Mouse (Mus musculus) gastrocnemius, adult 2 months (tissue): ENCODE data around the gene Chchd3. TPM values are rescaled to one million over a fixed set of nuclear protein-coding genes. Genes with fewer than 3 reads are reported as not detected.
A peak's percentile ranks its signal among the peaks of the same experiment; 100 is the strongest.

ENCODE experiments used
- DNase-seq: peaks from one replicate; pipeline ENCODE4 v3.0.0; 2022
- H3K27ac ChIP-seq: fragments of 200-600 bp; 2 replicates; pipeline ENCODE4 v1.8.1; 2022; ENCODE audit warnings: mild to moderate bottlenecking
- H3K4me3 ChIP-seq: fragments of 200-600 bp; 2 replicates; pipeline ENCODE4 v1.8.1; 2022; ENCODE audit warnings: mild to moderate bottlenecking, moderate library complexity
- CTCF ChIP-seq: fragments of 200-600 bp; IDR thresholded peaks from 2 replicates; pipeline ENCODE4 v1.8.1; 2022; ENCODE audit warnings: antibody characterized with exemption, mild to moderate bottlenecking, moderate library complexity
- intact Hi-C: fragments of 180-260 bp; cut with DNase I; formaldehyde crosslinking; loops from one replicate; pipeline ENCODE4 v1.15.1; 2025
- long read RNA-seq, 2 experiments: library from polyadenylated mRNA; stranded (forward); transcript quantifications; one replicate each; pipeline ENCODE4 v2.0.0; 2021
- total RNA-seq, 2 experiments: library from RNA; stranded (reverse); gene quantifications; 2 replicates each; pipeline ENCODE4 v1.2.3; 2021

Chchd3 gene
- total RNA-seq = 100 to 1,000 TPM; 397 to 478 TPM
- long read RNA-seq, experiment 1, transcript Chchd3-201 (8 exons, 1,550 nt) = major isoform, 459 of 471 reads
- long read RNA-seq, experiment 1, partial matches to known transcripts = 0 of 471 reads
- long read RNA-seq, experiment 1, other reads (novel, unspliced or antisense) = 12 of 471 reads
- long read RNA-seq, experiment 2, transcript Chchd3-201 (8 exons, 1,550 nt) = major isoform, 509 of 538 reads
- long read RNA-seq, experiment 2, partial matches to known transcripts = 5 of 538 reads
- long read RNA-seq, experiment 2, other reads (novel, unspliced or antisense) = 24 of 538 reads

DNA sequence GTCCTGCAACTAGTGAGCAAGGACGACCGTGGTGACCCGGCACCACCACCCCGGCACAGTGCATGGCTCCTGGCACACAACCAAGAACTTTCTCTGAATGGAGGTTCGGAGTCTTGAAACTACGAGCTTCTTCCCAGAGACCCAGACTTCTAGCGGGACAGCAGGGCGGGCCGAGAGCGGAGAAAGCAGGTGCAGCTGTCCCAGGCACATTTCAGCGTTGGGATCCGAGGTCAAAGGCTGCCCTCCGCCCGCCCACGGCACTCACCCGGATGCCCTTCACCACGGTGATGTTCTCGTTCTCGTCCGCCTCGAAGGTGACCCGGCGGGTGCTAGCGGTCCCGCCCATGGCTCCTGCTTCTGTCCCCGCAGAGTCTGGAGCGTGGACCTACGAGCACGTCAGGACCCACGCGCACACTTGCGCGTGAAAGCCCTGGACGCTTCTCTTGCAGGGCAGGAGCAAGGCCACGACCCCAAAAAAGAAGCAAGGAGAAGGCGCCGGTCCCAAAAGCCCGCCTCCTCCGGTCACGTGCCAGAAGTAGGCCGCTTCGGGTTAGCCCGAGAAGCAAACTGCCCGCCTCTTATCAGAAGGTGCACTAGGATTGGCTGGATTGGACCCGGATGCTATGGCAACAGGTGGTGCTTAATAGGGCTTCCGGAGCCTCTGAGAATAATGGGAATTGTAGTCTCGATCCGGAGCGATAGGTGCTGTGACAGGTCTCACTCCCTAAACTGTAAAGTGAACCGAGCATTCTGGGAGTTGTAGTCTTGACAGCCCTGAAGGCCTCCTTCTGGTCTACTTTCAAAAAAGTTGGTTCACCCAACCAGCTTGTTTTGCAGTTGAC, at the start of gene Chchd3:
Gene Chchd3 (minus strand): TSS at position 526 of the 842 bp plus-strand sequence.
- Histone ChIP-seq H3K4me3 (peak within 1 kb of the TSS; percentile 79), H3K27ac (peak within 1 kb of the TSS; percentile 96)
- intact Hi-C loops = loop anchor here (5.0 to 10.0 kb wide), 4 partner anchors 165 to 333 kb away; no protein-coding TSS in a partner anchor
- peak; percentile 98 for DNase-seq
- no peak for TF ChIP-seq CTCF

DNA sequence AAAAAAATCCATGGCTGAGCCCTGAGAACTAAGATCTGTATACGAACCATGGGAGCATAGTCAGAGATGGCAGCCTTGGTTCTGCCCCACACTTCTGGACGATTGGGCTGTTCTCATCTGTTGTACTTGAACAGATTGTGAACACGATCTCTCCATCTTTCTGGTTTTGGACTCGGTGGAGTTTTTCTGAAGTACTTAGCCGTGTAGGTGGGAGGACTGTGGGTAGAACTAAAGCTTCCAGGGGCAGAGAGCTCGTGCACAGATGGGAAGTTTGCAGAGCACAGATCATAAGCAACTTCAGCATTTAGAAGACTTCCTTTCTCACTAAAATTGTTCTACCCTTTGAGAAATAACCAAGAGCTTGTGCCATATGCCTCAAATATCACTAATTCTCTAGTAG, 44.6 kb upstream of the Chchd3 start:
- no peak for TF ChIP-seq CTCF
- Histone ChIP-seq H3K4me3 (no peak overlapping the region), H3K27ac (no peak overlapping the region)
- DNase-seq = no peak
- intact Hi-C loops = no loop called here

DNA sequence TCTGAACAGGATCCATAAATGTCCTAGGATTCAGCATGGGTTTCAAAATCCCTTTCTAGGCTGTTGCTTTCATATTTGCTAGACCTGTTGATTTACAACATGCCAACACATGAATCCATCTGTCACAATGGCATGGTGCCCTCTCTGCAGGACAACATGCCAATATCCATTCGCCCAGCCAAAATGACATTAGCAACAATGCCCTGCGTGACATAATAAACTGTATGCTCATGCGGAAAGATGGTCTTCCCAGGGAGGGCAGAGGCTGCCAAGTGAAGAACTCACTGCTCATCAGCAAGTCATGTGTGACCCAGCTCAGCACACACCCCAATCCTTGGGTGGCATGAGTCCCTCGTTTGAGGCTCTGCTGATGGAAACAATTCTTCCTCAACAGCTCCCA, 38.8 kb upstream of the Chchd3 start:
- Histone ChIP-seq H3K27ac (no peak overlapping the region), H3K4me3 (no peak overlapping the region)
- no peak for DNase-seq
- no peak for TF ChIP-seq CTCF
- intact Hi-C loops = no loop called here

DNA sequence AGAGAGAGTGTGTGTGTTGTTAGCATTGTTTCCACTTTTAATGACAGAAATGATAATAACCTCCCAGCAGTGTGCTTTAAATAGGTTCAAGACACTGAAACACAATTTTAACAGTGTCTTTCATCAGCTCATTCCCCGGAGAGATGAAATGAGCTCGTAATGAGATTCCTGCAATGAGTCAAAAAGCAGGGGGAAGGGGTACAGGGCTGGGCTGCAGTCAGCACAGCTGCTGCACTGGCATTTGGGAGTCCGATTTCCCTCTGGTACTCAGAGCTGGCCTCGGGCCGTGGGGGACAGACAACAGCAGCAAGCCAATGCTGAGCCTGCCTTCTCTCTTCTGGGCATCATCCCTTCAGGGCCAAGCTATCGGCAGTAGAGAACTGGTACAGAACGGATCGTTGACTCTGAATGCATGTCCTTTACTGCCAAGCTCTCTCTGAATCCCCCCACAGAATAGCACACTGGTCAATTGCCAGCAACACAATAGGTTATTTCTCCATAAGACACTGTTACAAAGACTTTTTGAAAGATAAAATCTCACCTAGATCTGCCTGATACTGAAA, 34.7 kb upstream of the Chchd3 start:
- no peak for TF ChIP-seq CTCF
- no peak overlapping the region for H3K27ac ChIP-seq
- H3K4me3 ChIP-seq = no peak overlapping the region
- no peak for DNase-seq
- intact Hi-C loops = no loop called here

DNA sequence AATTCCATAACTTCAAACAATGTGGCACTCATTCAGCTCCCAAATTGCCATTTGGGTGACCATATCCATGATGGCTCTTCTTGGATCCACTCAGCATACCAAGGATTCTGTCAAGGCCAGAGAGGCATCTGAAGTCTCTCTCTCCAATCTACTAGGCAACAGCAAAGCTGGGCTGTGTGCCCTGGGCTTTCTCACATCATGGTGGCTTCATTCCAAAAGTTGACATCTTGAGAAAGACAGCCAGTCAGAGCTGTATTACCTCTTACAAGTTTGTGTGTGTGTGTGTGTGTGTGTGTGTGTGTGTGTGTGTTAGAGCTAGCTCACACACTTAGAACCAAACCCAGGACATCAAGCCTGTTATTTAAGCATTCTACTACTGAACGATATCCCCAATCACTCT, 20.1 kb upstream of the Chchd3 start:
- TF ChIP-seq CTCF = no peak
- no peak for DNase-seq
- intact Hi-C loops = no loop called here
- Histone ChIP-seq H3K27ac (no peak overlapping the region), H3K4me3 (no peak overlapping the region)

DNA sequence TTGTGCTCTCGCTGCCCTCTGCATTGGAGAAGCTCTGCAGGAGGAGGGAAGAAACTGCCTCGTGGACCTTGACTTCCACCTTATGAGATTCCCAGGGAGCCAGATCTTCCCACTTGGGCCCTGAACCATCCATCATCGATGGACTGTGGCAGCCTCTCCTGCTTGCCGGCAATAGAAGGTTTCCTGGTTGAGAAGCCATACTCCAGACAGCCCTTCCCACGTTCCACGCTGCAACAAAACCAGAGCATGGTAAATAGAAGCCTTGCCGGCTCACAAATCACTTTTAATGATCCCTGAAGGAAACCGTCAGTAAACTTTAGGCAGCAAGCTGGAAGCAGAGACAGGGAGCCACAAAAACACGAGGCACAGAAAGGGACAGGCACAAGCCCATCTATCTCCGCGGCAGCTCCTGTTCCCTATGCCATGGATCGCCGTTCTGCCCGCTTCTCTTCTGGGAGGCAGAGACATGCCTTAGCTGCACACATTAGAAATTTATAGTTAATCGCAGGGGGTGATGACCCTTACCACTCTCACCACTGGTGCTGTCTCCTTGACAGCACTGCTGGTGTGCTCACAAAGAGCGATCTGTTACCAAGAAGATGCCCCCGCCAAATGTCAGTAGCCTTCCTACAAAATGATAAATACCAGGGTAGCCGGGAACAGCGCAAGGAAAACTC, 18.3 kb upstream of the Chchd3 start:
- H3K4me3 ChIP-seq = no peak overlapping the region
- H3K27ac ChIP-seq = no peak overlapping the region
- intact Hi-C loops = no loop called here
- DNase-seq = no peak
- no peak for TF ChIP-seq CTCF

DNA sequence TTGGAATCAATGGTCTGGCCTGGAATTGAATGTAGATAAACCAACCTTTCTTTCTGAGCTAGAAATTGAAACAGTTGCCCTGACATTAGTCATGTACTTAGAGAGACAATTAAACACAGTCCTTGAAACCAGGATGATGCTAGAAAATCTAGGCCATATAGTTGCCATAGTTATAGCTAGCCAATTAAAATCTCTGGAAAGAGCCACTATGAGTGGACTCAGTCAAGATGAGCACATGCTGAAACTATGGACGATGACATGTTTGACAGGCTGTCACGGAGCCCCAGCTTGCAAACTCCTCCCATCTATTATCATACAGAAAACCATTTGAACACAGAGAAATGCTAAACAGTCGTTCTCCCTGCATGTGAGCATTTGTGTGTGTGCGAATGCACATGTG, 6.4 kb upstream of the Chchd3 start:
- intact Hi-C loops = no loop called here
- H3K27ac ChIP-seq = no peak overlapping the region
- TF ChIP-seq CTCF = no peak
- H3K4me3 ChIP-seq = no peak overlapping the region
- DNase-seq = no peak

DNA sequence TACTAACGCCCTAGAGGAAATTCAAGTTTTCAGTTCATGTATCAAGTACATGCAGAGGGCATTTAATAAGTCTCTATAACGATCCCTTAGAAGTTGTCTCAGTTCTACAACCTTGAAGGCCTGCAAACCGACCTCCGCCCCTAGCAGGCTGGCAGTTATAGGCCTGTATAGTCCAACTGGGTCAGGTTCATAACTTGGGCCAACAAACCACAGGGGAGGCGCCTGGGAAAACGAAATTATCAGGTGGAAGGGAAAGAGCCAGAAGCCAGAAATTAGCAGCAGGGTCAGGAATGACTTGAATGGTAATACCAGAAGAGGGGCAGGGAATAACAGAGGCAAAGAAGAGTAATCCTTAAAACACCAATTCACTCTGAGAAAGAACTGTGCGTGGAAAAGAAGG, 784 bp downstream of the Chchd3 start:
- peak; percentile 53 for DNase-seq
- TF ChIP-seq CTCF = no peak
- intact Hi-C loops = loop anchor here (5.0 to 10.0 kb wide), 4 partner anchors 164 to 332 kb away; no protein-coding TSS in a partner anchor
- peak overlapping the region; percentile 96 for H3K27ac ChIP-seq
- H3K4me3 ChIP-seq = peak overlapping the region; percentile 79

DNA sequence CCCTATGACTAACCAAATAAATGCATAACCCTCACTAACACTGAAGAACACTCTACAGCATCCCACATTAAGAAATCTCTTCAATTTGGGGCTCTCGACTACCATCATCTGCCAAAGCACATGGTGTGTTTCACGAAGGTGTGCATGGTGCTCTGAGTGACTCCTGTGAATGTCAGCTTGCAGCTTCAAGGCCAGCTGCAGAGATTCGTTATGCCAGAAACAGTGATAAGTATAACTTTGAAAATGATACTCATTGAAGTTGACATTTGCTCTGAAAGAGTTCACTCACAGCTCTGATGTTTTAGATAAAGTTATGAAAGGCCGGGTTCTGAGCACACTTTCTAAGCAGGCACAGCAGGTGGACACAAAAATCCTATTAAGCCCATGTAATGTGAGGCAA, 3.7 kb downstream of the Chchd3 start:
- DNase-seq = no peak
- peak overlapping the region; percentile 76 for H3K27ac ChIP-seq
- TF ChIP-seq CTCF = no peak
- intact Hi-C loops = loop anchor here (5.0 to 10.0 kb wide), 4 partner anchors 162 to 329 kb away; no protein-coding TSS in a partner anchor
- H3K4me3 ChIP-seq = peak overlapping the region; percentile 11; the same call in 1 of the 2 replicates

DNA sequence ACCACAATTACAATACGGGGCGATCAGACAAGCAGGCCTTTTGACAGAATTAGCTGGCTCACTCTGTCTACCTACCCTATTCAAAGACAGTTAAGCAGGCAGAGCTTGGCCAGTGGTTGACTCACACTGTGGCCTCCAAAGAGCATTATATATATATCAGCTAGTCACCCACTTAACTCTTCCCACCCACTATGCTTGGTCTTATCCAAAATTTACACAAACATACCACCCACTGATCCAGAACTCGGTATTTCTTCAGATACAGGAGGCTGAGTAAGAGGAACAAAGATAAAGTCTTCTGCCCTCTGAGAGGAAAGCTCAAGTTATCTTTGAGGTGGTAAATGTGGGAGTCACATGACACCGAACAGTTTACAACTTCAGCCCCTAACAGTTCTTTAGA, 4.4 kb downstream of the Chchd3 start:
- TF ChIP-seq CTCF = no peak
- intact Hi-C loops = loop anchor here (5.0 to 10.0 kb wide), 4 partner anchors 161 to 328 kb away; no protein-coding TSS in a partner anchor
- Histone ChIP-seq H3K4me3 (no peak overlapping the region), H3K27ac (peak overlapping the region; percentile 76; the same call in 1 of the 2 replicates)
- no peak for DNase-seq

DNA sequence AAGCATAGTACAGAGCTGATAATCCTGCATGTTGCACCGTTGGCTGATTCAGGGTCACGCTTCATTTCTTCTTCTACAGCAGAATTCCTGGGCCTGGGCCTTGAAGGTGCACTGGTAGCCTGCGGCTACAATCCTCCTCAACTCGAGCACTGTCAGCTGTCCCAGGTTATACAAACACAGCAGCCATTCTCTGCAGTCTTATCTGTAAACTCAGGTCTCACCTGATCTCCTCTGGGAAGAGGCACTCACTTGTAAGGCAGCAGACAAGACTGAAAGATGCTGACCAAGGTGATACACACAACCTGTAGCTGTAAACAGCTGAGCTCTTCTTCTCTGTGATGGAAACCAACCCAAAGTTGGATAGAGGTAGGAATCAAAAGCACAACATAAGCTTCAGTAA, 5.1 kb downstream of the Chchd3 start:
- Histone ChIP-seq H3K27ac (no peak overlapping the region), H3K4me3 (no peak overlapping the region)
- no peak for DNase-seq
- TF ChIP-seq CTCF = no peak
- intact Hi-C loops = loop anchor here (5.0 to 10.0 kb wide), 5 partner anchors 73 to 328 kb away; no protein-coding TSS in a partner anchor

DNA sequence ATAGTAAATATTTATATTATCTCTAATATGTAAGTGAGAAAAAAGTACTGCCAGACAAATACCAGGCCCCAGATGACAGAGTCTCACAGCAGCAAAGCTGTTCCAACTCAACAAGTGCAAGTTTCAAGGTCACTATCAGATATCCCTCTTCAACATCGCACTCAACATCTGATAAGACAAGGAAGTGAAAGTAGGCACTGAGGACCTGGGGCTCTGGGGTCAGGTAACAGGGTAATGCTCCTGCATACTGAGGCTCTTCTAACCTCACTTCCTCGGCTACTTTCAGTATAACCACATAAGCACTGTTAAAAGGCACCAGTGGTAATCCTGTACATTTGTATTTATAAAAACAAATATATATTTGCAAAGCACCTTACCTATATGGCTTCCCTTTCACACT, 8.4 kb downstream of the Chchd3 start:
- intact Hi-C loops = loop anchor here (5.0 to 10.0 kb wide), 4 partner anchors 69 to 247 kb away; no protein-coding TSS in a partner anchor
- TF ChIP-seq CTCF = no peak
- no peak for DNase-seq
- H3K27ac ChIP-seq = no peak overlapping the region
- H3K4me3 ChIP-seq = no peak overlapping the region
